Mouse (Mus musculus) retina, embryonic 14.5 days (tissue): Measurements from ENCODE around the gene Dusp16.

Source experiments
- DNase-seq: peaks from one replicate; pipeline ENCODE4 v3.0.0-alpha.2; 2015; ENCODE audit warnings: low spot score

Gene Dusp16

GRCm38 (mm10) chr6:134733800-134734221 lies 58.6 kb downstream of the Dusp16 start:
- no peak for DNase-seq

DNA sequence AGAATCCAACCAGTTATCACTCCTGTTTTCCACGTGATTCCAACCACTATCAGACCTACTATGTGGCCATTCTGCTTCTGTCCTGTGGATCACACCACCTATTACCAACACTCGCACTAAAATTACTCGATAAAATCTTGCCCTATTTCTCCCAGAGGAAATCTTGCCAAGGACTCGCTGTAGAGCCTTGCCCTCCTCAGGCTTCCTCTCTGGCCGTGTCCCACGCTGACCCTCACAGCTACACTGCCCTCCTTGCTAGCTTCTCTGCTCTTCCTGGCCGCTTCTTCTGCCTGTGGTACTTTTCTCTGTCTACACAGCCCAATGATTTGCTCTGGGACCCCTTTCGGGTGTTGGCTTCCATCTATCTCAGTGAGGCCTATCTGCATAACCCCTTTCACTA lies 59.6 kb downstream of the Dusp16 start:
- DNase-seq = no peak

GRCm38 (mm10) chr6:134730978-134731377 lies 61.4 kb downstream of the Dusp16 start:
- no peak for DNase-seq

DNA sequence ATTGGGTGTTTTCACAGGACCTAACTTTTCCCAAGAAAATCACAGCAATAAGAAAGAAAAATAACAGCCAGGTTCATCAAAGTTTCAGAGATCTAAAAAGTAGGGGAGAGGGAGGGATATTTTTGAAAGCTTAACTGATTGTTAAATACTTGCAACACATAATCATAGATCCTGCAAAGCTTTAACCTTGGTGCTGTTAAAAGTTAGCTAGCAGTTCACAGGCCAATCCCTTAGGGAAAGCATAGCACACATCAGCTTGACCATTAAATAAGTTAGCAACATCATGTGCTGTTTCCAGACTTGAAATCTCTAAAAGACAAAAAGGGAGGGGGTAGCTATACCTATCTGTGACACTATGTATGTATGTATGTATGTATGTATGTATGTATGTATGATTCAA lies 67.0 kb downstream of the Dusp16 start:
- no peak for DNase-seq

- no peak for DNase-seq
These were observed 68.4 kb downstream of the Dusp16 start for GRCm38 (mm10) chr6:134723833-134724553.

DNA sequence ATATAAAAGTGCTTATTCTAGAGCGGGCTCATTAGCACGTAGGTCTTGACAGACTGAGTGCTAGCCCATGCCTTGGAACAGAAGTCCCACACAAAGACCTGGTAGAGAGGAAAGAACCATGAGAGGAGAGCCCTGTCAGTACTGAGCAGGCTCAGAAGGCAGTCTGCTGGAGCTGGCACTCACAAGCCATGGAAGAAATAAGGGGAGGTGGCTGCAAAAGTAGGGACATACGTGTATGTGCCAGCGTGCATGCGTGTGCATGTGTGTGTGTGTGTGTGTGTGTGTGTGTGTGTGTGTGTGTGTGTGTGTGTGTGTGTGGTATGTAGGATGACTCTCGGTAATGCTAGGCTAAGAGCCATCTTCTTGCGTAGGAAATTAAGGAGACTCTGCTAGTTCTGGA lies 69.1 kb downstream of the Dusp16 start:
- DNase-seq = no peak

DNA sequence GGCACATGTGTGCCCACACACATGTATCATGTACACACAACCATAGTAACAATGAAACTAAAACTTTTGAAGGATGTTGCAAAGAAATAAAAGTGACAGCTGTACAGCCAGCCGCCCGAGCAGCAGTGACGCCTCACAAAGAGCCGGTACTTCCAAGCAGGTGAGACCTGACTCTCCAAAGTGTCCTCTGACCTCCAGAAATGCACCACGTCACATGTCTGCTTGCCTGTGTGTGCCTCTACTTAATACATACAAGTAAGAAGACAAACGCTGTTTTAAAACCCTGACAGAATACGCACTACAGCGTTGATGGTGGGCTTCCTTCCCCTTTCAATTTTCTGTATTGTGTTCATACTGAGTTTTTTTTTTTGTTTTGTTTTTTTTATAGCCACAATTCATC lies 69.5 kb downstream of the Dusp16 start:
- DNase-seq = no peak

- no peak for DNase-seq
These were observed 70.6 kb downstream of the Dusp16 start for GRCm38 (mm10) chr6:134721729-134722269.

DNA sequence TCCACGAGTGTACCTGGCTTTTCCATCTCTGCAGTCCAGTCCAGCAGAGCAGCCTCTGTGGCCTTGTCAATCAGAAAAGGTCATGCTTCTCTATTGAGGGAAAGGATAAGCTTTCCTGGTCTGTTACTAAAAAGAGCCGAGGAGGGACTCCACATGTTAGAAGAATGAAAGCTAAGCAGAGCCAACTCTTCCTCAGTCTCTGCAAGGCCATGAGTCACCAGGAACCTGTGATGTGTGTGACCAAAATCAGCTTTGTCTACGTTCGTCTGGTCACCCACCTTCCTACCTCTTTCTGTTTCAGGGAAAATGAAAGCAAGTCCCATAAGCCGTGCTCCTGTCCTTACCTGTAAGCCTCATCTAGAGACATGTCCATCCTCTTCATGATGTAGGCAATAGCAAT lies 72.3 kb downstream of the Dusp16 start:
- DNase-seq = no peak

DNA sequence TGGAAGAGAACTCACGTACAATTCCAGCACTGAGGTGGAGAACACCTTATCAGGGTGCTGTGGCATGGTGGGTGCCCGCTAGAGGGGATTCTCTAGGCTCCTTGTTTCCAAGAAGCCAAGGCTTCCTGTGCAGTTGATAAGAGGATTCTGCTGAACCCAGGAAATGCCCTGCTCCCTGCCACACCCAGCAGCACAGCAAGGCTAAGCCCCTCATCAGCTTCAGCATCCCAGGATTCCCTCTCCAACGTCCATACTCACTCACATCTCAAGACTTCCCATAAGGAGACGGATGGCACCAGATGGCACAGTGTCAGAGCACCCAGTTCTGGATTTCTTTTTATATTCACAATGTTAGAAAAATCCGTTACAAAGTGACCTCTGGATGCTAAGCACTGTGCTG lies 73.3 kb downstream of the Dusp16 start:
- no peak for DNase-seq

DNA sequence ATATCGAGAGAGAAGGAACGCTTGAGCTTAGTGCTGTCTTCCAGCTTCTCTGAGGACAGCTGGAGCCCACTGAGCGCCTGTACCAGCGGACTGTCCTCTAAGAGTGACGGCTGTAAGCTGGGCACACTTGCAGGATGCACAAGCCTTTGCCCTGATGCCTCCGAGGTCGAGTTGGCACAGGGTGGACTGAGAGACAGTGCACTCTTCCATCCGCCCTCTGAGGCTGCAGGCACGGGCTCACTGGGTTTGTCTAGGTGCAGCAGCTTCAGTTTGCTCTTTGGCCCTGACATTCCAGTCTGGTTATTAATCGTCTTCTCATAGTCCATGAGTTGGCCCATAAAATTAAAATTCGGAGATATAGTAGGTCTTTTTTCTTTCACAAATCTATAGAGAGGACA lies 73.8 kb downstream of the Dusp16 start:
- DNase-seq = no peak

- DNase-seq = no peak
These were observed 74.3 kb downstream of the Dusp16 start for GRCm38 (mm10) chr6:134717886-134718667.

DNA sequence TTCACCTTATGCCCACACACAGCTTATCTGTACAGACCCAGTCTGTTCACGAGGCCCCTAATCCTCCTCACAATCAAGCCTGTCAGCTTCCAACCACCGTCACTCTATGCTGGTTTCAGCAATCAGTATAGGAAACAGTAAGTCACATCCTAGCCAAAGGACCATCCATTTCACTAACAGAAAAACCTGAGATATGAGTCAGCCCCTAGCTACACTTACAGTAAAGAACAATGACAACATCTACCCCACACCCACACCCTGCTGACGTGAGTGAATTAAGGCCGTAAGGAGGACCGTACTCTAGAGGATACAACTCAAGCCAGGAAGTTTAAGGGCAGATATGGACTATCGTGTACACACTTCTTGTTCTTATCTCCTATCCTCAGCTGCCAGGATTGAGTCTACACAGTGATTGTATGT lies 76.2 kb downstream of the Dusp16 start:
- DNase-seq = no peak

- DNase-seq = no peak
These were observed 78.5 kb downstream of the Dusp16 start for GRCm38 (mm10) chr6:134713897-134714296.

DNA sequence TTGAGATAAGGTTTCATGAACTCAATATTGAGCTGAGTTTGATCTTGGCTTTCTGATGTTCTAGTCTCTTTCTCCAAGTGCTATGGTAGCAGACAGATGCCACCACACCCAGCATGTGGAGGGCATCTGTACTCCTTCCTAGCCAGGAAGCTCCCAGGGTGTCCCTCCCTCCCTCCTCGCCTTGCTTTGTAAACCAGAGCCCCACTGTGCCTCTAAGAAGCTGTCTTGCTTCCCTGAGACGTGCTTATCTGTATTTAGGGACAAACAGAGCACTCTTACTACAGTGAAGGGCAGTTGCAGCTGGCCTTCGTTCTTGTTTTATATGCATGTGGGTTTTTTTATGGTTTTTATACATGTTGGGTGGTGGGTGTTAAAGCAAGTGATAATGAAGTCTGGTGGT lies 79.1 kb downstream of the Dusp16 start:
- no peak for DNase-seq

DNA sequence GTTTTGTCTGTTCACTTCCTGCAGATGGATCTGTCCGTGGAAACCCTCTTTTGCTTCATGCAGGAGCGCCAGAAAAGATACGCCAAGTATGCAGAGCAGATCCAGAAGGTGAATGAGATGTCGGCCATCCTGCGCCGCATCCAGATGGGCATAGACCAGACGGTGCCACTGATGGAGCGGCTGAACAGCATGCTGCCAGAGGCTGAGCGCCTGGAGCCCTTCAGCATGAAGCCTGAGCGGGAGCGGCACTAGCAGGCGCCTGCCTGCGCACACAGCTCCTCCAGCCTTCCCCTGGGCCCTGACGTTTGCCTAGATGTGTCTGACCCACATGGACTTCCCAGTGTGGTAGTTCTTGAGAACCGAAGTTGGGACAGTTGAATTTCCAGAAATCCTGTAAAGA lies 82.4 kb downstream of the Dusp16 start:
- no peak for DNase-seq

DNA sequence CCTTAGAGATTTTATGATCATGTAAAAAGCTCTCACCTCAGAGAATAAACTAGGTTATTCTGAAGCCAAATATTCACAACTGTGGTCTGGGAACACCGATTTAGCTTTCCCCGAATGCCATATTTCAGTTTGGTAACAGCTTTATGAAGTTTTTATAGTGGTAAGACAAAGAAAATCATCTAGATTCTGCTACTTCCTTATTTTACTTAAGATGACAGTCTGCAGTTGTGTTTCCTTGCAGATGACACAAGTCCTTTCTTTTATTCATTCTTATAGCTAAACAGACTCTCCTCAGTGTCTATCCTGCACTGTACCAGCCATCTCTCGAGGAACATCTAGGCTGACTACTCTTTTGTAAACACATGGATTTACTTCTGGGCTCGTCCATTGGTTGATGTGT lies 86.0 kb downstream of the Dusp16 start:
- no peak for DNase-seq

DNA sequence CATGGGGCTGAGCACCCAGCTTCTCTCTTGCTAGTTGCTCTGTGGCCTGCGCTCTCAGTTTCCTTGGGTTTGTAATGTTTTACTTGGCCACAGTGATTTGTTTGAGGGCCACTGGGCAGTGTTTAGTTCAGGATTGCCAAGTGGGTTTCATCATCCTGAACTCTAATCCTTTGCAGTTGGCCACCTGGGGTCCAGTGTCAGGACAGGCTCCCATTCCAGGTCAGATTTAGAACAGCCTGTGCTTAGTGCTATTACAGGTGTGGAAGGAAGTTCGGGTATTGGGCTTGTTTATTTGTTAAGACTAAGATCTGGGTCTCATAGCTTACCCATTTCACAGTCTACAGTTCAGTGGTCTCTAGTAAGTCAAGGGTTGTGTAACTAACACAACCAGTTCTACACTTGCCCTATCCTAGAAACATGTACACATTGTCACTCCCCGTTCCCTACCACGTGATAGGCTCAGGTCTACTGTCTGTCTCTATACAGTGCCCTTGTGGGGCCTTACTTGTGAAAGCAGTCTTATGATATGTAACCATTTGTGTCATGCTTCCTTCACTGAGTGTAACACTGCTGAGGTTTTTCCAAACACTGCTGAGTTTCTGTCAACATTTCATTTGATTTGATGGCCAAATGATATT lies 89.3 kb downstream of the Dusp16 start:
- no peak for DNase-seq

DNA sequence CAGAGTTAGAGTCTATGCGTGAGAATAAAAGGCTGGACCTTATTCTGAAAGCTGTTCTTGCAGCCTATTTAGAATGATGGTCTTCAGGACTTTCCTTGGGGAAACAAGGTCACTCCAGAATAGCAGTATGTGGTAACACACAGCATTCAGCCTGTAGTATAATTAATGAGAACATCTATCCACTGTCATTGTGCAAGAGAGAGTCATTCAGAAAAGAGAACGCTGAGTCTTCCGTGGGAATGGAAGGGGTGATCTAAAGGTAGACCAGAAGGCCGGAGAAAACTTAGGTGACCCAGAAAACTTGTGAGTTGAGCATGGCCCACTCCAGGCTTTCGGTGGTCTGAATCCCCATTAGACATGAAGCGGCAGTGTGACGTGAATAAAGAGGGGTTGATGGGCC lies 90.2 kb downstream of the Dusp16 start:
- DNase-seq = no peak

DNA sequence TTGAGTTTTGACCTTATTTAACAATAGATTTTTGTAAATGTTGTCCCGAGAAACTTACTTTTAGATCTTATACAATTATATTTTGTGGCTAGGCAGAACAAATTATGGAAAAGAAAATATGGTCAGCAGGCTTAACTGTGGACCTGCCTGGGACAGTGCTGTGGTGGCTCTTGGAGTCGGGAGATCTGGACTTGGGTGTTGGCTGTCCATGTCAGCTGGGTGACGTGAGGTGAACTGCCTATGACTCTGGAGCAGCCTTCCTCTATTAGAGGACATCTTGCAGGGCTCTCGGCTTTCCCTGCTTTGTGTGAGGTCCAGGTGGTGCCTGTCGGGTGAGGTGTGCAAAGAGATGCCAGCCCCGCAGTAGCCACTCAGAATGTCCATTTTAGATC lies 91.2 kb downstream of the Dusp16 start:
- no peak for DNase-seq

GRCm38 (mm10) chr6:134700451-134701210 lies 91.8 kb downstream of the Dusp16 start:
- peak; percentile 50 for DNase-seq

- DNase-seq = no peak
These were observed 94.2 kb downstream of the Dusp16 start for GRCm38 (mm10) chr6:134698243-134698642.
